Mouse (Mus musculus) frontal cortex, adult (tissue): ENCODE results near the gene Meis2.

Source experiments
- ATAC-seq: cut with Nextera tagmentation; 2 replicates; pipeline ENCODE4 v1.9.2; 2017; ENCODE audit warnings: mild to moderate bottlenecking, moderate library complexity, mixed read lengths; ENCODE audit not compliant: low TSS enrichment

Gene Meis2

DNA sequence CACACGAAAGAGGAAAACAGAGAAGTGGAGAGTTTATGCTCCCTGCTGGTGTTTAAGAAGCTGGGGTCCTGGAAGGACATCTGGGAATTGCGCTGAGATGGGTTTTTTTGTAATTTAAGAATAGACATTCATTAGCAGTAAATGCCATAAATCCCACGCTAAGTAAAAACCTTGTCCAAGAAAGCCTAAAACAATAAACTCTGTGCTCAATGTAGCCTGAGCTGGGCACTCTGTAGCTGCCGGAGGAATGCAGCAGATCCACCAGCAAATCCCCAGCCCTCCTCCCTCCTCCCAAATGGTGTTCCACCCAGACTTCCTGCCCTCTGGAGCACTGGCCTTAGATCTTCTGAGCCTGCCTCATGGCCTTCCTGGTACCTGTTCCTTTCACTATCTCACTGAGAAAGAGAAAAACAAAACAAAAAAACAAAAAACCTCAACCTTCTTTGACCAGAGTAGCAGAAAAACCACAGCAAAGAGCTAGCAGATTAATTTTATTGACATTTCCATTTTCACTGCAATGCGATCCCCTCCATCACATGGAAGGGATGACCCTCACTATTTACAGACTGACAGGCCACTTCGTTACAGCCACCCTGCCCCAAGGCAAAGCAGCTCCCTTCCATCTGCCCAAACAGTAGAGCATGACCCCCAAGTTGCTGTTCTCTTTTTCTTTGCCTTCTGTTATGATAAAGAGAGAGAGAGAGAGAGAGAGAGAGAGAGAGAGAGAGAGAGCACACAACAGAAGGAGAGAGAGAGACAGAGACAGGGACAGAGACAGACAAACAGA lies 64.1 kb downstream of the Meis2 start:
- no peak for ATAC-seq

- ATAC-seq = no peak
These were observed 65.1 kb downstream of the Meis2 start for GRCm38 (mm10) chr2:116000514-116000913.

DNA sequence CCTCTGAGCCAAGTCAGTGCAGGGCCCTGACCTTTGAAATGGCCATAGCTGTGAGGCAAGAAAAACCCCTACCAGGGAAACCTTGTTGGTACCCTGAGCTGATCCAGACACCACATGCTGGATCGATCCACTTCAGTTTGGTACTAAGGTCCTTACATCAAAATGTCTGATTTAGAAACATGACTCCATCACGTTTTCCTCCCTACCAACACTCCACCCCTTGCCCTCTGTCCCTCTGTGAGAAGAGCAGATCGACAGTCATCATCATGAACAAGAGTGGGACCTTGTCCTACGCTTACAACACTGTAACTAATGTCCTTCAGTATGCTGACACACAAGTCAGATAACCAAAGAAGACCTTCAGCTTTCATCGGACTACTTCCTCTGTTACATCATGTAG lies 66.8 kb downstream of the Meis2 start:
- ATAC-seq = no peak

DNA sequence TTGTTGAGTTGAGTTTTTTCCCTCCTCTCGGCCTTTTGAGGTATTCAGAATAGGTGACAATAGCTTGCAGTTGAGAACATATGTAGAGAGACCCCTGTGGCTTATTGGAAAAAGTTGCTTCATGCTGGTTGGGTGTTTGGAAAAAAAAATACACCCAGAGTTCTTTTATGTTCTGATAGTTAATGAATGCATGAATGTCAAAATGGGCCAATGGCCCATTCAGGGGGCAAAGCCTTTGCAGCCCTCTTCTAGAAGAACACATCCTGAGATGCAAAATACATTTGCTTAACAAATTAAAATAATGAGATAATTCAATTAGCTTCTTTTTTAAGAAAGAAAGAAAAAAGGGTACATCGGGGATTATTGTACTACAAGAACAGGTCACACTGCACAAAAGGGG lies 69.2 kb downstream of the Meis2 start:
- no peak for ATAC-seq

DNA sequence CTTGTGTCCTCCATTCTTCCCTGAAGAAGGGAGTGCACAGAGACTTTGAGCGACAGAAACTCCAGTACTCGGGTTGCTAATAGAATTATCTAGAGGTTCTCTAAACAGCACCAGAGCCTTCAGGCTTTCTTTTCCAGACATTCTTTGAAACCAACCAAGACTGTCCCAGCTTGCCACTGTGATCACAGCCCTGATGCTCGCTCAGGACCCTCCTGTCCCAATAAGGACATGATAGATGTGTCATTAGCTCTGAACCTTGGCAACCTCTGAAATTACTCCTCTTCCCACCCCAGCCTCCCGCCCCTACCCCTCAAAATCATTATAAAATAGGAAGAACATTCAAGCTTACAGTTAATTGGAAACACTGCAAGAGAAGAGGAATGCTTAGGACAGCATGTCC lies 71.8 kb downstream of the Meis2 start:
- no peak for ATAC-seq

DNA sequence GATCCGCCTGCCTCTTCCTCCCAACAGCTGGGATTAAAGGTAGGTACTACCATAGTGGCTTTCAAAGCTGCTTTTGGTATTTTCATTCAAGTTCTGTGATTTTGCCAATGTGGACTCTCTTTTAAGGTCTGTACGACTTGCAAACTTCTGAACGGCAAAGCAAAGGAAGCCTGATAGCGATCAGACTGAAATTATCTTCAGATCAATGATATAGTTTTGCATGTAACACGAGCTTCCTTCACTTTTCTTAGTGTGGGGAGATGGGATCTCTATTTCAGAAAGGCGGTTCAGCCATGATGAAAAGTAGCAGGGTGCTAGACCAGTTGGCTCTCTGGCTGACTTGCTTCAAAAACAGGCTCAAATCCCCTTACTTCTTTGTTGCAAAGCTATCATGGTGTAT lies 76.4 kb downstream of the Meis2 start:
- ATAC-seq = no peak

- ATAC-seq = no peak
These were observed 77.2 kb downstream of the Meis2 start for GRCm38 (mm10) chr2:115988448-115988847.

DNA sequence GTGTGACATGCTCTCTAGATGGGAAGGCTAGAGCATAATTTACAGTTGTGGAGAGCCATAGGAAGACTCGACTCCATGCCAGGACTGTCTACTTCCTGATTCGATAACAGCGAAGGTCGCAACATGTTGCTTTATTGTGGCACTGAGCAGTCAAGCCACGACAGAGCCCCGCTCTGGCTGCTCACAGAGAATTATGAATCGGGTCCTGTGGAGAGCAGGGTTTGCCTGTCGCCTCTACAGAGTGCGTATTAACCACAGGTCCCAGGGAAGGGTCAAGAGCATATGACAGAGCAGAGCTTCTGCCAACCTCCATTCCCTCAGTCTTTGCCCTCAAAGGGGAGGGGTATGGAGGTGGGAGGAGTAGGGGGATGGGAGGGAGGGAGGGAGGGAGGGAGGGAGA lies 80.7 kb downstream of the Meis2 start:
- ATAC-seq = no peak

DNA sequence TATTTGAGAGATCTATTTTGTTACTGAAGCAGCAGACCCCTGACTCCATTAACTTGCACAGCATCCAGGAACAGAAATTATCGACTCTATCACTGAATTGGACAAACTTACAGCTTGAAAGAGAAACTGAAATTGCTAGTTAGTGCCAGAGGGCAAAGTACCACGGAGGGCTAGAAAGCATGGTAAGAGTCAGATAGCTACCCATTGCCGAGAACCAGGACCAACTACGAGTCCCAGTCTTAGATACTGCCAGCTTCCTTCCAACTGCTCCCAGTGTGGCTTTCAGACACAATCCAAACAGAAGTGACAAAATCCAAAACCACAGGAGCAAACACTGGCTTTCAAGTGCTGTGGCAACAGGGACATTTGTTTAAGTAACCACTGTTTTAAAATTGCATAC lies 81.2 kb downstream of the Meis2 start:
- no peak for ATAC-seq

DNA sequence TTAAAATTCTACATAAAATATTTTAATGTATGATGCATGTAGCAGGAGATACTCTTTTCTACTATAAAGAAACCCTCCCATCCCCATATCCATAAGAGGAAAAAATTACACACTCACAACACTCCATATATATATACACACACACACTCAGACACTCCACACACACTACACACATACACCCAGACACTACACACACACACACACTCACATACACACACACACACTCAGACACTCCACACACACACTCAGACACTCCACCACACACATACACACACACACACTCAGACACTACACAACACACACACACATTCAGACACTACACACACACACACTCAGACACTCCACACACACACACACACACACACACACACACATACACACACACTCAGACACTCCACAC lies 85.1 kb downstream of the Meis2 start:
- no peak for ATAC-seq

DNA sequence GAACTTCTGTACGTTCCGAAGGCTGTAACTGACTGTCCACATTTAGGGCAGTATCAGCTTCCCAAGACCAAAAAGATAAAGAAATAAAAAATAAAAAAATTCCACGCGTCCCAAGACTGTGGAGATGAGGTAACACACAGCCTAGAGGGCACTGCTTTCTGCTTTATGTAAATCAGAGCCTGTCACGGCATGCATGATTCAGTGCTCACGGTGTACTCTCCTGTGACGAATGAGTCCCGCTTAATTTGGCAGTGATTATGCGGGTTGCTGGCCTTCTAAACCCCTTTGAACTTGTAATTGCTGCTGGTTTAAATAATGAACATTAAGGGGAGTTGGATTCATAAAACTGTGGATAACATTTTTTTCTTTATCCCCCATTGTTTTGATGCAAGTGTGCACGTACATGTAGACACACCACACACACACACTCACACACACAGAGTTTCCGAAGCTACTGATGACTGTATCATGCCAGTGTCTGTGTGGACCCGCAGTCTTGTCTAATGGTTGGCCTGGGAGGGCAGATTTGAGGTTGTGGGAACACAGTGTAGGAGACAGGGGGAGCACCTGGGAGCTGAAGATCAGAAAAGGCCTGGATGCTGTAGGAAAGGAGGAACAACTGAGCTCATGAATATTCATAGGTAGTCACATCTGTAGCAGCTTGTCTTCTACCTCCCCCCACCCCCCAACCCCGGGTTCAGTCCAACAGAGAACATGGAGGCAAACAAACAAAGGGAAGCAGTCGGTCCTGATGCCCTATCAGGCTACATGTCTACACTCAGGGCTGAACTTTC lies 85.8 kb downstream of the Meis2 start:
- ATAC-seq = peak; percentile 58; the same call in 1 of the 2 replicates

DNA sequence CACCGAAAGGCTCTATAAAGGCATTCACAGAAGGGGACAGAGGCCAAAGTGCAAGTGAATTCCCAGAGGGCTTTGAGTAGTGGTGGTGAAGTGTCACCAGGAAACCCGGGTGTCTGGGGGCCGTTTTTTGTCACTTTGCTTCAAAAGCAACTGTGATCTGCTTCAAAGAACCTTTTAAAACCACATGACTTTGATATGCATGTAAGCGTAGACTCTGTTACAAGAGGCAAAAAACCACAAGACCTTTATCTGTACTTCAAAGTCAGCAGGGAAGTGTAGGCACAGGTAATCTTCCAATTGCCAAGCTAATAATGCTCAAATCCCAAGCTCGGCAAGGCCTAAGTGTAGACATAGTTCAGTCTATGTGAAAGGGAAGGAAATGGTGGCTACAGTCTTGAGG lies 87.0 kb downstream of the Meis2 start:
- no peak for ATAC-seq

DNA sequence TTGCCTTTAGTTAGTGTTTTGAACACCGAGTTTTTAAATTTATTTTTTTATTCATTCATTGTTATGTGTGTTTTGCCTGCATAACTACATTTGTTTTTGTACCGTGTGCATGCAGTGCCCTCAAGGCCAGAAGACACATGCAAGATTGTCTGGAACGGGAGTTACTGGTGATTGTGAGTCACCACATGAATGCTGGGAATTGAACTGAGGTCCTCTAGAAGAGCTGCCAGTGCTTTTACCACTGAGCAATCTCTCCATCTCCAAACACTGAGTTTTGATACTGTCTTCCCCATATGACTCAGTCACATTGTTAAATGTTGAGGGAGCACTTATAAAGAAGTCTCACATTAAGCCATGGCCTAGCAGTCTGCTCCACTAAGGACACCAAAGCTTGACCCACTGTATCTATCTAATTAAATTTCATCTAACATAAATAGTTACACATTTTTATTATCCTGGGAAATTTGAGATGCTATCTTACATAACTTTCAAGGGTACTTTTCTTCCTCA lies 94.3 kb downstream of the Meis2 start:
- ATAC-seq = no peak

DNA sequence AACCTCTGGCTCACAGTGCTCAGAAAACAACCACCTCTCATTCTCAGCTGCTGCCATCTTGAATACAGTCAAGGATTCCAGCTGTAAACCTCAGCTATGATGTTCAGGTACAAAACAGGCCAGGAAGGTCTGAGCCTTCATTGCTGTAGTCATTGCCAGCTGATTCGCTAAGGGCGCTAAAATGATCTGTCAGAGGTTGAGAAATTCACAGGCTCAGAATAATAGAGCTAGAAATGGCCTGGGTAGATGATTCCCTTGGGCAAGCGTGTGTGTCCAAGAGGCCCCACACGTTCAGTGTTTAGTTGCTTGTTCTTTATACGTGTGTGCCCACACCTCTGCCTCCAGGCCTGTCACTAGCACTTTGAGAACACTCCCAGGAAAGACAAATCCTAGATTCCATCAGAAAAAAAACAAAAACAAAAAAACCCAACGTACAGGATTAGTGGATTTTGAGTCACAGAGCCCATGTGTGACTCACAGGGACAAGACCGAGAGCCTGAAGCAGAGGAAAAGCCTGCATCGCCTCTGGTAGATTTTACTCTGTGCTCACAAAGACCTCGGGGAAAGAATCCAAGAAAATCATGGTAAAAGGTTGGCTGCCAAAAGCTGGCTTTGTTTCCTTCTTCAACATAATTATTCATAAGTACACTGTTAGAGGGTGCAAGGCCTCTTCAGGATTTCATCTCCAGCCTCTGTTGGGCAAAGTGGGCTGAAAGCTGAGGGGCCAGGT lies 95.4 kb downstream of the Meis2 start:
- ATAC-seq = peak; percentile 70

- ATAC-seq = no peak
These were observed 96.4 kb downstream of the Meis2 start for GRCm38 (mm10) chr2:115969201-115969600.

- 0 out of 2 replicates have a peak, but pooled peaks have one; percentile 8 for ATAC-seq
These were observed 100.7 kb downstream of the Meis2 start for GRCm38 (mm10) chr2:115964911-115965310.

DNA sequence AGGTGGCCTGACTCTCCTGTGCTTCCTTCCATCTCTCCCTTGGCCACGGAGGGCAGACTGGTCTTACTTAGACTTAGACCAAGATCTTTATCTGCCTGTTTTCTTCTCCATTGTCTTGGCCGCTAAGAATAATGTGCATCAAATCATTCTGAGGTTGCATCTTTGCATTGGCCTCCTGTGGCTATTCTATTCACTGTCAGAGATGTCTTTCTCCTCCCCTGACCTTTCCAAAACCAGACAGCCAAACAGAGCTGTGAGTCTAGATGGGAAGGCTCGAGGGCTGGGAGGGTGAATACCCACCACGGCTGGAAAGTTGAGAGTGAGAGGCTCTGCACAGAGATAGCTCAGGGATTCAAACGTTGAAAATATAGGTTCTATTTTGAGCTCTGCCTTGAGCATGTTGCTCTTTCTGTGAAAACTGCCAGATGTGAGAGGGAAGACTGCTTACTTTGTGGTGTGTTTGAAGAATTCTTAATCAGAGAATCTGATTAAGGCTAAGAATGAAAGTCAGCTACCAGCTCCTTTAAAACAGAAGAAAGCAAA lies 102.3 kb downstream of the Meis2 start:
- peak; percentile 59 for ATAC-seq

DNA sequence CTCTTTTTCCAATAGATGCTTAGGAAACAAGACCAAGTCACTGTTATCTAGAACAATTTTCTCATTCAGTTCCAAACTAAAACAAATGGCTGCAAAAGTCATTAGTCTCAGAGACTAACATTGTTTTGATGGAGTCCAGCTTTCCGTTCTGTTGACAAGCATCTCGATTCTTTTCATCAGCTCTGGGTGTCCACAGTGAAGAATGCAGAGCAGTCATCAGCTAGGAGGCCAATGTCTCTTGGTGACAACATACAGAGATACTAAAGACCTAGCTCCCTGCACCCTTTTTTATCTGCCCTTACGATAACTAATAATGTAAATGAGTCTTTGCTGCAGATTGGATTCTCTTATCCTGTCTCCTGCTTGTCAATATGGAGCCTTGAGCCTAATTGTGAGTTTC lies 102.9 kb downstream of the Meis2 start:
- ATAC-seq = no peak

- no peak for ATAC-seq
These were observed 103.5 kb downstream of the Meis2 start for GRCm38 (mm10) chr2:115962113-115962512.

GRCm38 (mm10) chr2:115960615-115961014 lies 105.0 kb downstream of the Meis2 start:
- ATAC-seq = peak; percentile 69

DNA sequence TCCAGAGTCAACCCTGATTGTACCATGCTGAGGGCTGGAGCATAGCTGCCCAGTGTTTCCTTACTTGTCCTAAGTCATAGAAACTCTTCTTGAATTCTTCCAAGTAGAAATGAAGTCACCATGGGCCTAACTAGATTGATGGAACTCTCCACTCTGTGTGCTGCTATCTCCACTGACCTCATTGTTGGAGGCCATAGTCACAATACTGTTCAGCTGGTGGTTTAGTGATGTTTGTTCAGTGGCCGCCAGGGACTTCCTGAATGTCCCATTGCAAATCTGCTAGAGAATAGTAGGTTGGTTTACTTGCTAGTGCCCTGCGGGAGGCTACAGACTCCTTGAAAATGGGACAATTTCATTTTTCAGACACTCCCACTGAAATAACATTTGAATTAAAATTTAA lies 108.9 kb downstream of the Meis2 start:
- no peak for ATAC-seq

DNA sequence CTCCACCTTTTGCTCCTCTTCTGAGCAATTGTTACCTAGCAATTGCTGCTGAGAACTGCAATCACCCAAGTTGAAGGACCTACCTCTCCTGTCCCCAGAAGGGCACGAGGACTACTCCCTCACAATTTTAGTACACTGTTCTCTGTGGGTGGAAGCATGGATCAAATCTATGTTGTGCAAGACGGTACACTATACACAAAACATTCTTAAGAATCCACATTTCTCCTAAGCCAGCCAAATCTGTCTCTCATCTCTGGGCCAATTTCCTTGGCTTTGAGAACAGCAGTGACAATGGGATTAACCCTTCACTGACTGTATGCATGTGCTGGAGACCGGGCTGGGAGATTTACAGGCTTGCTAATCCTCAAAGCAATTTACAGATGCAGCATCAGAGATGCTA lies 115.0 kb downstream of the Meis2 start:
- no peak for ATAC-seq
